Mouse (Mus musculus) MEL (cell line): ENCODE data around the gene Areg. TPM values are rescaled to one million over a fixed set of nuclear protein-coding genes. Genes with fewer than 3 reads are reported as not detected.

ENCODE experiments used
- DNase-seq: peaks from one replicate; pipeline ENCODE4 v3.0.0; 2011; ENCODE audit warnings: low read depth, low spot score
- H3K27ac ChIP-seq: 2 replicates; pipeline ENCODE4 v1.5.1; 2012; ENCODE audit warnings: low read depth, mild to moderate bottlenecking, control low read depth, low read length, moderate library complexity; ENCODE audit not compliant: control insufficient read depth
- H3K27me3 ChIP-seq, 2 experiments: fragments of 150-350 bp in 1 of 2; sonication (generic) in 1 of 2; 2 replicates each; pipeline ENCODE4 v1.6.1; 2012; ENCODE audit warnings: low read length in 2 of 2, mild to moderate bottlenecking in 2 of 2, improper control_type of control experiment in 1 of 2, moderate library complexity in 1 of 2; ENCODE audit not compliant: insufficient read depth in 2 of 2, control insufficient read depth in 1 of 2
- H3K36me3 ChIP-seq, 2 experiments: 2 replicates each; pipeline ENCODE4 v1.6.1; 2012 to 2014; ENCODE audit warnings: low read length in 2 of 2, improper control_type of control experiment in 1 of 2, inconsistent platforms in 1 of 2, mild to moderate bottlenecking in 1 of 2; ENCODE audit not compliant: insufficient read depth in 2 of 2, control insufficient read depth in 1 of 2
- H3K4me1 ChIP-seq, 2 experiments: fragments of 150-350 bp in 1 of 2; sonication (generic) in 1 of 2; 2 replicates each; pipeline ENCODE4 v1.6.1; 2012; ENCODE audit warnings: low read length in 2 of 2, improper control_type of control experiment in 1 of 2, mild to moderate bottlenecking in 1 of 2; ENCODE audit not compliant: insufficient read depth in 2 of 2, control insufficient read depth in 1 of 2
- H3K4me3 ChIP-seq, 2 experiments: fragments of 150-350 bp in 1 of 2; sonication (generic) in 1 of 2; 2 replicates each; pipeline ENCODE4 v1.5.1; 2012; ENCODE audit warnings: low read depth in 2 of 2, low read length in 2 of 2, mild to moderate bottlenecking in 2 of 2, moderate library complexity in 2 of 2, control low read depth in 1 of 2, improper control_type of control experiment in 1 of 2; ENCODE audit not compliant: control insufficient read depth in 1 of 2, insufficient read depth in 1 of 2
- H3K79me2 ChIP-seq: 2 replicates; pipeline ENCODE4 v1.6.1; 2012; ENCODE audit warnings: mild to moderate bottlenecking, low read length, moderate library complexity; ENCODE audit not compliant: control insufficient read depth, poor library complexity, insufficient read depth
- H3K9ac ChIP-seq: 2 replicates; pipeline ENCODE4 v1.6.1; 2012; ENCODE audit warnings: low read depth, mild to moderate bottlenecking, control low read depth, low read length, moderate library complexity; ENCODE audit not compliant: control insufficient read depth, poor library complexity, severe bottlenecking
- H3K9me3 ChIP-seq: fragments of 150-350 bp; sonication (generic); replicated peaks from 2 replicates; pipeline ENCODE4 v1.6.1; 2012; ENCODE audit warnings: mild to moderate bottlenecking, low read length, improper control_type of control experiment, moderate library complexity; ENCODE audit not compliant: insufficient read depth
- BHLHE40 ChIP-seq: IDR thresholded peaks from 2 replicates; pipeline ENCODE4 v1.6.1; 2012; ENCODE audit warnings: low read depth, mild to moderate bottlenecking, inconsistent platforms, low read length, improper control_type of control experiment, borderline replicate concordance
- EP300 ChIP-seq, 2 experiments: IDR thresholded peaks; 2 replicates each; pipeline ENCODE4 v1.6.1; 2011; ENCODE audit warnings: improper control_type of control experiment in 2 of 2, low read length in 2 of 2, low read depth in 1 of 2, mild to moderate bottlenecking in 1 of 2
- GABPA ChIP-seq: IDR thresholded peaks from 2 replicates; pipeline ENCODE4 v1.6.1; 2012; ENCODE audit warnings: low read depth, mild to moderate bottlenecking, inconsistent platforms, low read length, improper control_type of control experiment, moderate library complexity
- MAX ChIP-seq: IDR thresholded peaks from 2 replicates; pipeline ENCODE4 v1.6.1; 2011; ENCODE audit warnings: low read length, improper control_type of control experiment
- MEF2A ChIP-seq: IDR thresholded peaks from 2 replicates; pipeline ENCODE4 v1.6.1; 2014; ENCODE audit warnings: low read depth, mild to moderate bottlenecking, inconsistent platforms, low read length, improper control_type of control experiment; ENCODE audit not compliant: poor library complexity, insufficient replicate concordance, severe bottlenecking; ENCODE audit errors: extremely low read depth
- MYC ChIP-seq: IDR thresholded peaks from 2 replicates; pipeline ENCODE4 v1.6.1; 2011; ENCODE audit warnings: low read depth, mild to moderate bottlenecking, low read length, improper control_type of control experiment, moderate library complexity
- NRF1 ChIP-seq: IDR thresholded peaks from 2 replicates; pipeline ENCODE4 v1.6.1; 2014; ENCODE audit warnings: low read depth, mild to moderate bottlenecking, inconsistent platforms, low read length, improper control_type of control experiment, moderate library complexity; ENCODE audit not compliant: poor library complexity, insufficient read depth, severe bottlenecking
- POLR2A ChIP-seq, 2 experiments: IDR thresholded peaks; 2 replicates each; pipeline ENCODE4 v1.6.1; 2011 to 2012; ENCODE audit warnings: low read length in 2 of 2, mild to moderate bottlenecking in 2 of 2, control low read depth in 1 of 2, improper control_type of control experiment in 1 of 2, low read depth in 1 of 2, moderate library complexity in 1 of 2; ENCODE audit not compliant: control insufficient read depth in 1 of 2, insufficient read depth in 1 of 2, poor library complexity in 1 of 2
- POLR2AphosphoS2 ChIP-seq: IDR thresholded peaks from 2 replicates; pipeline ENCODE4 v1.6.1; 2011; ENCODE audit warnings: low read length, improper control_type of control experiment
- TBP ChIP-seq: IDR thresholded peaks from 2 replicates; pipeline ENCODE4 v1.8.0; 2011; ENCODE audit warnings: low read depth, low read length, improper control_type of control experiment
- TCF12 ChIP-seq: IDR thresholded peaks from 2 replicates; pipeline ENCODE4 v1.6.1; 2014; ENCODE audit warnings: low read depth, mild to moderate bottlenecking, inconsistent platforms, low read length, improper control_type of control experiment, moderate library complexity
- ZC3H11A ChIP-seq: IDR thresholded peaks from 2 replicates; pipeline ENCODE4 v1.6.1; 2012; ENCODE audit warnings: low read depth, mild to moderate bottlenecking, inconsistent platforms, low read length, improper control_type of control experiment
- ZKSCAN1 ChIP-seq: IDR thresholded peaks from 2 replicates; pipeline ENCODE4 v1.6.1; 2012; ENCODE audit warnings: low read depth, mild to moderate bottlenecking, inconsistent platforms, low read length, improper control_type of control experiment, moderate library complexity
- ZMIZ1 ChIP-seq: IDR thresholded peaks from 2 replicates; pipeline ENCODE4 v1.6.1; 2012; ENCODE audit warnings: low read depth, mild to moderate bottlenecking, inconsistent platforms, low read length, improper control_type of control experiment, moderate library complexity
- ZNF384 ChIP-seq: IDR thresholded peaks from 2 replicates; pipeline ENCODE4 v1.6.1; 2012; ENCODE audit warnings: low read depth, mild to moderate bottlenecking, inconsistent platforms, low read length, improper control_type of control experiment
- polyA plus RNA-seq, 2 experiments: library from polyadenylated mRNA; stranded (reverse) in 1 of 2; unstranded in 1 of 2; fragments of >175 nt in 1 of 2; fragments of >200 nt in 1 of 2; gene quantifications; 2 replicates each; pipeline versions ENCODE4 v1.2.1 to v1.2.4; 2012; ENCODE audit warnings: low replicate concordance in 2 of 2, low read depth in 1 of 2; ENCODE audit not compliant: insufficient read length in 2 of 2, insufficient read depth in 1 of 2, missing spikeins in 1 of 2
- total RNA-seq: library from RNA; depleted of rRNA; stranded (reverse); fragments of 300-350 nt; gene quantifications from 2 replicates; pipeline ENCODE4 v1.2.3, GENCODE M21; 2012; rRNA removed

Gene Areg
- not detected in 2 replicates for total RNA-seq
- not detected for polyA plus RNA-seq

- Histone ChIP-seq H3K27ac (no peak within 1 kb of the TSS), H3K27me3 (no peaks in the 10 kb centered on the region), H3K9me3 (no peaks in the 10 kb centered on the region), H3K4me1 (no peaks in the 10 kb centered on the region), H3K9ac (no peak within 1 kb of the TSS), H3K4me3 (no peak within 1 kb of the TSS), H3K36me3 (no peaks in the 10 kb centered on the region), H3K79me2 (no peaks in the 10 kb centered on the region)
- no peak for TF ChIP-seq ZNF384
- TF ChIP-seq NRF1, result no peak
- TF ChIP-seq ZMIZ1, result no peak
- TF ChIP-seq MYC, result no peak
- TF ChIP-seq BHLHE40, result no peak
- no peak for TF ChIP-seq MAX
- no peak for DNase-seq
Observed at GRCm38 (mm10) chr5:91139446-91139873, at the start of gene Areg. Gene Areg (plus strand): TSS chr5:91139599.

- Histone ChIP-seq H3K9me3 (no peaks in the 10 kb centered on the region), H3K4me1 (no peaks in the 10 kb centered on the region), H3K27ac (no peak overlapping the region), H3K79me2 (no peaks in the 10 kb centered on the region)
- DNase-seq, result no peak
- TF ChIP-seq ZKSCAN1, result no peak
- no peak for TF ChIP-seq MEF2A
- TF ChIP-seq EP300 (IDR thresholded peaks at IDR 0.05; ENCODE audit: low read depth in 1 of 2, low read length in 2 of 2), result no peak
- TF ChIP-seq TCF12, result no peak
- no peak for TF ChIP-seq ZC3H11A
- no peak for TF ChIP-seq GABPA
- TF ChIP-seq MYC, result no peak
- no peak for TF ChIP-seq ZMIZ1
- TF ChIP-seq POLR2AphosphoS2, result no peak
- no peak for TF ChIP-seq POLR2A (IDR thresholded peaks at IDR 0.05; ENCODE audit: control insufficient read depth in 1 of 2, insufficient read depth in 1 of 2, low read depth in 1 of 2, low read length in 2 of 2, poor library complexity in 1 of 2)
- TF ChIP-seq TBP, result no peak
- TF ChIP-seq, all 39 proteins: peak for 0
- no peaks in the 10 kb centered on the region for H3K36me3 ChIP-seq
- H3K27me3 ChIP-seq, result peaks cover 0 to 2% of the 10 kb centered on the region in 2 experiments; a peak in 3 of 4 replicates
- no peak overlapping the region for H3K4me3 ChIP-seq
- H3K9ac ChIP-seq, result no peak overlapping the region
Observed at GRCm38 (mm10) chr5:91090301-91090700, 49.1 kb upstream of the Areg start.
